Mouse (Mus musculus): ENCODE results near the gene Lrch1. TPM values are rescaled to one million over a fixed set of nuclear protein-coding genes. Genes with fewer than 3 reads are reported as not detected.

Lrch1 gene
- 7.1 and 7.2 TPM in 2 replicates for polyA plus RNA-seq (2012; rRNA removed)

- DNase-seq (ENCODE audit: low read depth) = no peak
Observed at GRCm38 (mm10) chr14:74947376-74948013, at the start of gene Lrch1. Gene Lrch1, minus strand, starts transcription at chr14:74947876.

GRCm38 (mm10) chr14:74997041-74997440 is 49.4 kb upstream of the Lrch1 start:
- no peak for DNase-seq (ENCODE audit: low read depth)

GRCm38 (mm10) chr14:74996556-74996955 is 48.9 kb upstream of the Lrch1 start:
- no peak for DNase-seq (ENCODE audit: low read depth)

GRCm38 (mm10) chr14:74990504-74990903 is 42.8 kb upstream of the Lrch1 start:
- no peak for DNase-seq (ENCODE audit: low read depth)

- DNase-seq (ENCODE audit: low read depth) = no peak
Observed at GRCm38 (mm10) chr14:74989909-74990308, 42.2 kb upstream of the Lrch1 start.

- no peak for DNase-seq (ENCODE audit: low read depth)
Observed at GRCm38 (mm10) chr14:74989322-74989721, 41.6 kb upstream of the Lrch1 start.

- DNase-seq (ENCODE audit: low read depth) = no peak
Observed at GRCm38 (mm10) chr14:74986527-74986926, 38.9 kb upstream of the Lrch1 start.

- DNase-seq (ENCODE audit: low read depth) = no peak
Observed at GRCm38 (mm10) chr14:74985658-74986057, 38.0 kb upstream of the Lrch1 start.

- DNase-seq (ENCODE audit: low read depth) = no peak
Observed at GRCm38 (mm10) chr14:74984817-74985391, 37.2 kb upstream of the Lrch1 start.

- no peak for DNase-seq (ENCODE audit: low read depth)
Observed at GRCm38 (mm10) chr14:74983079-74983478, 35.4 kb upstream of the Lrch1 start.

GRCm38 (mm10) chr14:74981016-74981415 is 33.3 kb upstream of the Lrch1 start:
- no peak for DNase-seq (ENCODE audit: low read depth)

- DNase-seq (ENCODE audit: low read depth) = no peak
Observed at GRCm38 (mm10) chr14:74976972-74977371, 29.3 kb upstream of the Lrch1 start.

- no peak for DNase-seq (ENCODE audit: low read depth)
Observed at GRCm38 (mm10) chr14:74974136-74974651, 26.5 kb upstream of the Lrch1 start.

- no peak for DNase-seq (ENCODE audit: low read depth)
Observed at GRCm38 (mm10) chr14:74972687-74973086, 25.0 kb upstream of the Lrch1 start.

- DNase-seq (ENCODE audit: low read depth) = no peak
Observed at GRCm38 (mm10) chr14:74972216-74972615, 24.5 kb upstream of the Lrch1 start.

- no peak for DNase-seq (ENCODE audit: low read depth)
Observed at GRCm38 (mm10) chr14:74963402-74963764, 15.7 kb upstream of the Lrch1 start.

- DNase-seq (ENCODE audit: low read depth) = no peak
Observed at GRCm38 (mm10) chr14:74962713-74963401, 15.2 kb upstream of the Lrch1 start.

GRCm38 (mm10) chr14:74960568-74960967 is 12.9 kb upstream of the Lrch1 start:
- DNase-seq (ENCODE audit: low read depth) = no peak

- no peak for DNase-seq (ENCODE audit: low read depth)
Observed at GRCm38 (mm10) chr14:74956702-74957101, 9.0 kb upstream of the Lrch1 start.

GRCm38 (mm10) chr14:74956234-74956633 is 8.6 kb upstream of the Lrch1 start:
- no peak for DNase-seq (ENCODE audit: low read depth)

- no peak for DNase-seq (ENCODE audit: low read depth)
Observed at GRCm38 (mm10) chr14:74948426-74949240, 957 bp upstream of the Lrch1 start.

GRCm38 (mm10) chr14:74948014-74948396 is 329 bp upstream of the Lrch1 start:
- DNase-seq (ENCODE audit: low read depth) = no peak
